Mouse (Mus musculus) ES-Bruce4 (cell line): ENCODE results near the gene Gnptab. TPM values are rescaled to one million over a fixed set of nuclear protein-coding genes. Genes with fewer than 3 reads are reported as not detected.

Experiments used
- H3K27ac ChIP-seq: 2 replicates; pipeline ENCODE4 v1.5.1; 2012; ENCODE audit warnings: low read length, inconsistent platforms; ENCODE audit not compliant: insufficient read depth
- H3K27me3 ChIP-seq: 2 replicates; pipeline ENCODE4 v1.6.1; 2012; ENCODE audit warnings: mild to moderate bottlenecking, low read length, inconsistent platforms; ENCODE audit not compliant: control insufficient read depth, poor library complexity, insufficient read depth, severe bottlenecking
- H3K36me3 ChIP-seq: 2 replicates; pipeline ENCODE4 v1.6.1; 2012; ENCODE audit warnings: inconsistent platforms, mild to moderate bottlenecking, low read length, moderate library complexity; ENCODE audit not compliant: control insufficient read depth, poor library complexity, insufficient read depth, severe bottlenecking
- H3K4me1 ChIP-seq: one replicate; pipeline ENCODE4 v1.8.1; 2011; ENCODE audit warnings: low read length; ENCODE audit not compliant: control insufficient read depth, insufficient read depth
- H3K4me3 ChIP-seq: 2 replicates; pipeline ENCODE4 v1.5.1; 2011; ENCODE audit warnings: low read depth, mild to moderate bottlenecking, low read length
- H3K9ac ChIP-seq: 2 replicates; pipeline ENCODE4 v1.6.1; 2012; ENCODE audit warnings: low read depth, mild to moderate bottlenecking, inconsistent platforms; ENCODE audit not compliant: poor library complexity, severe bottlenecking
- H3K9me3 ChIP-seq: replicated peaks from 2 replicates; pipeline ENCODE4 v1.6.1; 2012; ENCODE audit warnings: mild to moderate bottlenecking, low read length, inconsistent platforms; ENCODE audit not compliant: control insufficient read depth, poor library complexity, insufficient read depth, severe bottlenecking
- CTCF ChIP-seq: IDR thresholded peaks from one replicate; pipeline ENCODE4 v1.8.1; 2011; ENCODE audit warnings: low read depth, low read length
- EP300 ChIP-seq: IDR thresholded peaks from 2 replicates; pipeline ENCODE4 v1.6.1; 2011; ENCODE audit warnings: low read depth, low read length; ENCODE audit not compliant: insufficient read depth
- POLR2A ChIP-seq: IDR thresholded peaks from one replicate; pipeline ENCODE4 v1.8.1; 2011; ENCODE audit warnings: low read length; ENCODE audit not compliant: insufficient read depth
- polyA plus RNA-seq: library from polyadenylated mRNA; stranded (reverse); fragments of >200 nt; gene quantifications from 2 replicates; pipeline ENCODE4 v1.2.4, GENCODE M21; 2011; ENCODE audit warnings: low read depth; ENCODE audit not compliant: missing spikeins, insufficient read depth, insufficient read length

The Gnptab gene
- polyA plus RNA-seq, 1 experiment = 21.2 TPM

DNA sequence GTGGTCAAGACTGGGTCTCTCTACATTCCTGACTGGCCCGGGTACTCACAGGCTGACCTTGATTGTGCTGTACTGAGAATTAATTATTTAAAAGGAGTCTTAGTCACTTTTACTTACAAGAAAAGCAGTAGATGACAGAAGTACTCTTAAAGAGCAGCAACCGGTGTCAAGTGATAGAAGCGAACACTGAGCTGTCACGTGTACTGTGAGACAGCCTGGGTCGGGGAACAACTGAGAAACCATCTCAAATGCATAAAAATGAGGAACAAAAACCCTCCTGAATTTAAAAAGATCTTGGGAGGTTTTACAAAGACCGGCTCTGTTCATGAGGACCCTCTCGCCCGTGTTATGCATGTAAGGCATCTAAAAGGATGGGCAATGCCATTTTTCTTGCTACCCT, 113.7 kb downstream of the Gnptab start:
- no peak for TF ChIP-seq CTCF
- no peak for TF ChIP-seq POLR2A
- TF ChIP-seq EP300 = no peak
- Histone ChIP-seq H3K27me3 (no peaks in the 10 kb centered on the region), H3K9ac (no peak overlapping the region), H3K9me3 (no peaks in the 10 kb centered on the region), H3K4me1 (peaks cover 13% of the 10 kb centered on the region), H3K4me3 (no peak overlapping the region), H3K36me3 (no peaks in the 10 kb centered on the region), H3K27ac (no peak overlapping the region)

DNA sequence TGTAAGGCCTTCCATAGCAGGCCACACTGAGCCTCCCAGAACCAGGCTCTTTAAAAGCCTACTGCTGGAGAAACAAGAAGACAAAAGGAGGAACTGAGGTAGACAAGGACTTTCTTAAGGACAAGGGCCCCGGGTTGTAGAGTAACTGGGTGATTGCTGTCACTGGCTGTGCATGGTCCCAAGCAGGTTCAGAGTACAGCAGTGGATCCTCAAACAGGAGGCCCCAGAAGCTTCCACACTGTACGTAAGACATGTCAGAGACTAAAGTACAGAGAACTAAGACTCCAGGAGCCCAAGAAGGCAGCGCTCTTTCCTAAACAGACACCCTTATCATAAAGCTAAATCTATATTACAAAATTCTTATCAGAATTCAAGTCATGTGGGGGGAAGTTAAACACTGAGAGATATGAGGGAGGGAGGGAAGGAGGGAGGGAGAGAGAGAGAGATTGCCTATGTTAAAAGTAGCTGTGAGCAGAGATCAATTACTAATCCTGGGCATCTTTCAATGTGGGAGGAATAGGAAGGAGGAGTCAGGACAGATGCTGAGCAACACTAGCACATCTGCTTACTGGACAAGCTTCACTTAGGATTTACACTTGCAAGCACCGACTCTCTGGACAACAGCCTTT, 116.1 kb downstream of the Gnptab start:
- Histone ChIP-seq H3K9me3 (no peaks in the 10 kb centered on the region), H3K9ac (no peak overlapping the region), H3K27me3 (no peaks in the 10 kb centered on the region), H3K27ac (no peak overlapping the region), H3K4me1 (peaks cover 15% of the 10 kb centered on the region), H3K36me3 (no peaks in the 10 kb centered on the region), H3K4me3 (no peak overlapping the region)
- TF ChIP-seq EP300 = no peak
- TF ChIP-seq CTCF = no peak

Other genes with a start within 250 kb of the Gnptab start
- gene Parpbp, start 232.2 kb upstream of the Gnptab start, polyA plus RNA-seq = 30.6 and 38.3 TPM in 2 replicates
- gene Nup37, start 232.1 kb upstream of the Gnptab start, polyA plus RNA-seq = 99.2 and 105 TPM in 2 replicates
- gene Washc3, start 178.0 kb upstream of the Gnptab start, polyA plus RNA-seq = 57.9 and 60.8 TPM in 2 replicates
- gene Dram1, start 52 bp upstream of the Gnptab start, polyA plus RNA-seq = 0.57 and 0.72 TPM in 2 replicates
- gene Sycp3, start 80.4 kb downstream of the Gnptab start, polyA plus RNA-seq = 10.1 and 15.9 TPM in 2 replicates
- gene Chpt1, start 124.9 kb downstream of the Gnptab start, polyA plus RNA-seq = 17.9 and 18.0 TPM in 2 replicates
- gene Mybpc1, start 226.0 kb downstream of the Gnptab start, polyA plus RNA-seq = not detected in 2 replicates